Mouse (Mus musculus): Measurements from ENCODE around the gene Nfia.

GRCm38 (mm10) chr4:97947484-97947883 lies 174.9 kb downstream of the Nfia start:
- no peak for TF ChIP-seq CTCF (IDR thresholded peaks at IDR 0.05; ENCODE audit: control insufficient read depth, insufficient read depth, insufficient replicate concordance, low read depth, low read length)
- TF ChIP-seq POLR2A (IDR thresholded peaks at IDR 0.05; ENCODE audit: control insufficient read depth, low read depth, low read length), result no peak
